Mouse (Mus musculus) left cerebral cortex, postnatal 4 days (tissue): Measurements from ENCODE around the gene Fry. TPM values are rescaled to one million over a fixed set of nuclear protein-coding genes. Genes with fewer than 3 reads are reported as not detected.

ENCODE experiments used
- DNase-seq: peaks from one replicate; pipeline ENCODE4 v3.0.0-alpha.2; 2022
- intact Hi-C: fragments of 180-260 bp; cut with DNase I; formaldehyde crosslinking; loops from one replicate; pipeline ENCODE4 v1.15.1; 2025
- total RNA-seq, 2 experiments: library from RNA; stranded (reverse); gene quantifications; 2 replicates each; pipeline ENCODE4 v1.2.3; 2021

The Fry gene
- total RNA-seq, 2 experiments from 2014 or later = 206 to 207 TPM

- intact Hi-C loops = no loop called here
- DNase-seq = no peak
These were observed 252.4 kb downstream of the Fry start for GRCm38 (mm10) chr5:150370895-150371294.

DNA sequence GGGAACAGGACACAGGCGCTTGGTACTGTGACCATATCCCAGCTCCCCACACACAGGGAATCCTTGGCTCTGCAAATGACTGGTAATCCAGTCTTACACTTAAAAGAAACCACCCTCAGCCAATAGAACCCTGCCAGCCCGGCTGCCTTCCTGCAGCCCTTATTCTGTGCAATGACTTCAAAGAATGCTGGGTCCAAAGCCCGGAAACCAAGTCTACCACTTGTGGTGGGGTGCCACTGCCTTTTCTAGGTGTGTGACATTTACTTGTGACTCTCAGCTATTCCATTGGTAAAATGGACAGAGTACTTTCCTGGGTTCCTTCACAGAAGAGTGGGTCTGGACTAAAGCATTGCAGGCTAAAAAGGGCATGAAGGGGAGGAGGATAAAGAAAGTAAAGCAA, 254.5 kb downstream of the Fry start:
- DNase-seq = no peak
- intact Hi-C loops = no loop called here

- intact Hi-C loops = no loop called here
These were observed 256.5 kb downstream of the Fry start for GRCm38 (mm10) chr5:150374778-150375559.

GRCm38 (mm10) chr5:150378586-150378985, 260.1 kb downstream of the Fry start:
- DNase-seq = no peak
- intact Hi-C loops = no loop called here

More at GRCm38 (mm10) chr5:150374778-150375559, 256.5 kb downstream of the Fry start:
- no peak for DNase-seq

GRCm38 (mm10) chr5:150380767-150381166, 262.3 kb downstream of the Fry start:
- intact Hi-C loops = no loop called here
- no peak for DNase-seq

DNA sequence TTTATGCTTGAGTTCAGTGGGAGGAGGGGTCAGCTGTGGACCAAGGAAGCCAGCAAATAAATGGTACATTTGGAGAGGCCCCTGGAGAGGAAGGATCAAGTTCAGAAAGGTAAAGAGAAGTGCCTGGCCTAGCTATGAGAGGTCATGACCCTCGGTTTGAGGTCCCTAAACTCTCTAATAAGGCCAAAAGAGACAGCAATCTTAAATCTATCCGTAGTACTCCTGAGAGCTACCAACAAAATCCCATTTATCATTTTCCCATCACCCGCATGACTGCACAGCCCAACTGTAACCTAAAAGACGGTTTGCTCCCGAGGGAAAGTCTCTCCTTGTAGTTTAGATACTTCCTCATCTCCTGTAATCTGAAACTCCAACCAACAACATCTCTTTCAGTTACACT, 264.0 kb downstream of the Fry start:
- intact Hi-C loops = no loop called here
- no peak for DNase-seq

GRCm38 (mm10) chr5:150384272-150385215, 266.1 kb downstream of the Fry start:
- DNase-seq = no peak
- intact Hi-C loops = no loop called here

GRCm38 (mm10) chr5:150385224-150385623, 266.8 kb downstream of the Fry start:
- intact Hi-C loops = no loop called here
- DNase-seq = no peak

GRCm38 (mm10) chr5:150388623-150389022, 270.2 kb downstream of the Fry start:
- intact Hi-C loops = no loop called here

GRCm38 (mm10) chr5:150389589-150390377, 271.3 kb downstream of the Fry start:
- DNase-seq = no peak
- intact Hi-C loops = no loop called here

More at GRCm38 (mm10) chr5:150388623-150389022, 270.2 kb downstream of the Fry start:
- DNase-seq = no peak

- no peak for DNase-seq
- intact Hi-C loops = no loop called here
These were observed 272.0 kb downstream of the Fry start for GRCm38 (mm10) chr5:150390422-150390821.

DNA sequence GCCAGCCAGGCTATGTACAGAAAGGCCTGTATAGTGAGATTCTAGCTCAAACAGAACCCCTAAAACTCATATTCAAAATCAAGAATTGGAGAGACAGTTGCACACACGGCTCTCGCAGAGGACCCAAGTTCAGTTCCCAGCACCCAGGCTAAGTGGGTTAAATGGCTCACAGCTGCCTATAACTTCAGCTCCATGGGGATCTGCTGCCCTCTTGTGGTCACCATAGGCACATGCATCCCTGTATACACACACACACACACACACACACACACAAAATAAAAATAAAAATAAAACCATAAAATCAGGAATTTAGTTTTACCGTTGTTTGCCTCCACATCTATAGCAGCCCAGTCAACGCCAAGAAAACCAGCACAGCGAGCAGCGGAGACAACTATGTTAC, 276.2 kb downstream of the Fry start:
- intact Hi-C loops = no loop called here

GRCm38 (mm10) chr5:150402832-150403447, 284.5 kb downstream of the Fry start:
- intact Hi-C loops = no loop called here
- DNase-seq = no peak

More for the DNA sequence above, 276.2 kb downstream of the Fry start:
- DNase-seq = no peak

DNA sequence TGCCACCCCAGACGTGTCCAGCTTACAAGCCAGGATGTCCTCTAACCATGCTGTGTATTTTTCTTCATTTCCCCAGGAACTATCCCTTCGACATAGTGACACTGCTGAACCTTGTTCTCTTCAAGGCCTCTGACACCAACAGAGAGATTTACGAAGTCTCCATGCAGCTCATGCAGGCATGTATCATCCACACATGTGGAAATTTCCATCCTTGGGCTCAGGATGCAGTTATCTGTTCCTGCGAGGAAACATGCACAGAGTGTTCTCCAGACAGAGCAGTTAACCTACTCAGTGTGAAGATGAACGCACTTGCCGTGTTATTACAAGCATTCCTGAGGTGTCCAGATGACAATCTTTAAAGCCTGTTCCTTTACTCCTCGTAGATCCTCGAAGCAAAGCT, 286.4 kb downstream of the Fry start:
- intact Hi-C loops = no loop called here

GRCm38 (mm10) chr5:150408979-150409378, 290.5 kb downstream of the Fry start:
- no peak for DNase-seq
- intact Hi-C loops = no loop called here

More for the DNA sequence above, 286.4 kb downstream of the Fry start:
- DNase-seq = no peak

GRCm38 (mm10) chr5:150409451-150410045, 291.1 kb downstream of the Fry start:
- intact Hi-C loops = no loop called here
- no peak for DNase-seq

DNA sequence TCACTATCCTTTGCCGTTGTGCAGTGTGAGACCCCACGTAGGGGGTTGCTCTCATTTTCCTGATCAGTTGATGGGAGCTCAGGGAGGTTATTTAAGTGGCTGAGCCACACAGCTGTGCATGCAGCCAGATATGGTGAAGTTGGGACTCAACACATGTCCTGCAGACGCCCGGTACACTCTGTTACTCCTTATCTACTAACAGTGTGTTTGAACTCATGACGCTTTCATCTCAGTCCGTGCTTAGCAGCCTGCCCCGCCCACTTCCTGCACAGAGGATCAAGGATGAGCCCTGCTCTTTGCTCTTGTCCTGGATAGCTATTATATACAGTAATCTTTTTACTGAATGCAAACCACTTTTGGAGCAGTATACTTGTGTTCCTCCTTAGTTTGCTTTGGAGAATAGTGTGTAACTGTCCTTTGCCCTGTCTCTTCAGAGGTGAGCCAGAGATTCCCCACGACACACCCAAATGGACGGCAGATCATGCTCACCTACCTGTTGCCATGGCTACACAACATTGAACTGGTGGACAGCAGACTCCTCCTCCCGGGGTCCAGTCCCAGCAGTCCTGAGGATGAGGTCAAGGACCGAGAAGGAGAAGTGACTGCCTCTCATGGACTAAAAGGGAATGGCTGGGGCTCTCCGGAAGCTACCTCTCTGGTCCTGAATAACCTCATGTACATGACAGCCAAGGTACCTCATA, 294.5 kb downstream of the Fry start:
- no peak for DNase-seq
- intact Hi-C loops = no loop called here

GRCm38 (mm10) chr5:150414823-150415222, 296.4 kb downstream of the Fry start:
- no peak for DNase-seq
- intact Hi-C loops = no loop called here

DNA sequence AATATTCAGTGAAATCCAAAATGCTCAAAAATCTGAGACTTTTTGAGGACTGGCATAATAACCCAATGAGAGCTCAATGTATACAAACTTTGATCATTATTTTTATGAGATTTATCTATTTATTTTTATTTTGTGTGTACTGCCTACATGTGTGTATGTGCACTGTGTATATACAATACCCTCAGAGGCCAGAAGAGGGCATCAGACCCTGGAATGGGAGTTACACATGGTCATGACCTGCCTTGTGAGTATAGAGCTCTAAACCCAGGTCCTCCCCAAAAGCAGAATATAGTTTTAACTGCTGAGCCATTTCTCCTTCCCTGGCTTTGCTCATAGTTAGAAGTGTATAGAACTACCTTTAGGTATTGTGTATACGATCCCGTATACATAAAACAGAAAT, 298.8 kb downstream of the Fry start:
- intact Hi-C loops = no loop called here
- no peak for DNase-seq
